Mouse (Mus musculus) heart, embryonic 16.5 days (tissue): ENCODE data around the gene Maml3. TPM values are rescaled to one million over a fixed set of nuclear protein-coding genes. Genes with fewer than 3 reads are reported as not detected.

Experiments used
- ATAC-seq: fragments of 200-750 bp; cut with Nextera tagmentation; replicated peaks from 2 replicates; pipeline ENCODE4 v1.8.0; 2017; ENCODE audit warnings: moderate number of reproducible peaks; ENCODE audit not compliant: insufficient read depth, low FRiP score; ENCODE audit errors: extremely low read depth
- H3K27ac ChIP-seq: fragments of 300-500 bp; sonication (generic); 2 replicates; pipeline ENCODE4 v1.5.1; 2014; ENCODE audit warnings: mild to moderate bottlenecking, low read length, control low read depth, moderate library complexity
- H3K27me3 ChIP-seq: fragments of 300-500 bp; sonication (generic); 2 replicates; pipeline ENCODE4 v1.6.1; 2014; ENCODE audit warnings: low read length, mixed read lengths; ENCODE audit not compliant: control insufficient read depth, insufficient read depth
- H3K36me3 ChIP-seq: fragments of 300-500 bp; sonication (generic); 2 replicates; pipeline ENCODE4 v1.6.1; 2014; ENCODE audit not compliant: control insufficient read depth, insufficient read depth
- H3K4me1 ChIP-seq: fragments of 300-500 bp; sonication (generic); 2 replicates; pipeline ENCODE4 v1.6.1; 2014; ENCODE audit warnings: low read length, mixed read lengths; ENCODE audit not compliant: control insufficient read depth, insufficient read depth
- H3K4me2 ChIP-seq: fragments of 300-500 bp; sonication (generic); 2 replicates; pipeline ENCODE4 v1.6.1; 2014; ENCODE audit warnings: low read depth, mild to moderate bottlenecking, control low read depth, low read length
- H3K4me3 ChIP-seq: fragments of 300-500 bp; sonication (generic); 2 replicates; pipeline ENCODE4 v1.5.1; 2014; ENCODE audit warnings: mild to moderate bottlenecking, control low read depth, low read length
- H3K9ac ChIP-seq: fragments of 300-500 bp; sonication (generic); 2 replicates; pipeline ENCODE4 v1.6.1; 2014; ENCODE audit warnings: low read length, control low read depth
- H3K9me3 ChIP-seq: fragments of 300-500 bp; sonication (generic); replicated peaks from 2 replicates; pipeline ENCODE4 v1.6.1; 2016; ENCODE audit warnings: low read length; ENCODE audit not compliant: control insufficient read depth
- WGBS: fragments of 180-500 bp; shearing (Covaris S2); extraction: QIAGEN DNeasy Blood & Tissue Kit; methylation state at CpG from one replicate; pipeline ENCODE4 v1.1.7; 2014; 5-methylcytosine and 5-hydroxymethylcytosine counted together
- polyA plus RNA-seq: library from polyadenylated mRNA; unstranded; fragments of >200 nt; fragmentation: Nextera tagmentation; extraction: Ambion mirVana; gene quantifications from 2 replicates; pipeline ENCODE4 v1.2.1, GENCODE M21; 2015

Gene Maml3
- polyA plus RNA-seq, 1 experiment from 2014 or later, result 2.6 TPM

- H3K27me3 ChIP-seq, result no peaks in the 10 kb centered on the region
- WGBS, result 86% methylated on average over 2 of the region's 2 CpGs
- no peak overlapping the region for H3K4me3 ChIP-seq
- H3K9me3 ChIP-seq, result no peaks in the 10 kb centered on the region
- H3K4me2 ChIP-seq, result no peak overlapping the region
- no peak for ATAC-seq
- no peak overlapping the region for H3K27ac ChIP-seq
- H3K9ac ChIP-seq, result no peak overlapping the region
- no peaks in the 10 kb centered on the region for H3K36me3 ChIP-seq
- peaks cover 18% of the 10 kb centered on the region for H3K4me1 ChIP-seq
Measured at GRCm38 (mm10) chr3:51776018-51776611, 328.8 kb downstream of the Maml3 start.

GRCm38 (mm10) chr3:51773587-51773986 is 331.3 kb downstream of the Maml3 start:
- Histone ChIP-seq H3K36me3 (no peaks in the 10 kb centered on the region), H3K27ac (no peak overlapping the region), H3K4me1 (peaks cover 9% of the 10 kb centered on the region), H3K9me3 (peaks cover 10% of the 10 kb centered on the region), H3K4me2 (no peak overlapping the region), H3K4me3 (no peak overlapping the region), H3K27me3 (no peaks in the 10 kb centered on the region), H3K9ac (no peak overlapping the region)
- WGBS, result 69% methylated on average over 5 of the region's 5 CpGs
- no peak for ATAC-seq

GRCm38 (mm10) chr3:51771839-51772630 is 332.8 kb downstream of the Maml3 start:
- Histone ChIP-seq H3K4me1 (0 out of 2 replicates have a peak, but pooled peaks cover 2% of the 10 kb centered on the region), H3K9me3 (peaks cover 10% of the 10 kb centered on the region), H3K36me3 (no peaks in the 10 kb centered on the region), H3K4me2 (no peak overlapping the region), H3K4me3 (no peak overlapping the region), H3K9ac (no peak overlapping the region), H3K27ac (no peak overlapping the region), H3K27me3 (no peaks in the 10 kb centered on the region)
- 75% methylated on average over 9 of the region's 9 CpGs for WGBS
- ATAC-seq, result no peak

- no peak for ATAC-seq
- Histone ChIP-seq H3K4me1 (0 out of 2 replicates have a peak, but pooled peaks cover 2% of the 10 kb centered on the region), H3K9ac (no peak overlapping the region), H3K4me2 (no peak overlapping the region), H3K27me3 (no peaks in the 10 kb centered on the region), H3K4me3 (no peak overlapping the region), H3K9me3 (peaks cover 10% of the 10 kb centered on the region), H3K36me3 (no peaks in the 10 kb centered on the region), H3K27ac (no peak overlapping the region)
- WGBS, result 73% methylated on average over 6 of the region's 6 CpGs
Measured at GRCm38 (mm10) chr3:51769196-51769595, 335.7 kb downstream of the Maml3 start.

- no peaks in the 10 kb centered on the region for H3K27me3 ChIP-seq
- WGBS, result 72% methylated on average over 12 of the region's 12 CpGs
- peaks cover 9% of the 10 kb centered on the region; the same call in 1 of the 2 replicates for H3K9me3 ChIP-seq
- H3K27ac ChIP-seq, result no peak overlapping the region
- H3K4me1 ChIP-seq, result no peaks in the 10 kb centered on the region
- H3K4me3 ChIP-seq, result no peak overlapping the region
- ATAC-seq, result no peak
- no peaks in the 10 kb centered on the region for H3K36me3 ChIP-seq
- no peak overlapping the region for H3K4me2 ChIP-seq
- no peak overlapping the region for H3K9ac ChIP-seq
Measured at GRCm38 (mm10) chr3:51765220-51765923, 339.5 kb downstream of the Maml3 start.

- H3K4me2 ChIP-seq, result no peak overlapping the region
- 0 out of 2 replicates have a peak, but pooled peaks cover 2% of the 10 kb centered on the region for H3K9me3 ChIP-seq
- no peaks in the 10 kb centered on the region; the same call in 1 of the 2 replicates for H3K4me1 ChIP-seq
- no peaks in the 10 kb centered on the region for H3K36me3 ChIP-seq
- no peak overlapping the region for H3K27ac ChIP-seq
- ATAC-seq, result no peak
- 74% methylated on average over 3 of the region's 3 CpGs for WGBS
- H3K27me3 ChIP-seq, result no peaks in the 10 kb centered on the region
- no peak overlapping the region for H3K4me3 ChIP-seq
- H3K9ac ChIP-seq, result no peak overlapping the region
Measured at GRCm38 (mm10) chr3:51764175-51764574, 340.7 kb downstream of the Maml3 start.

GRCm38 (mm10) chr3:51762900-51763299 is 342.0 kb downstream of the Maml3 start:
- Histone ChIP-seq H3K9ac (no peak overlapping the region), H3K4me3 (no peak overlapping the region), H3K27me3 (no peaks in the 10 kb centered on the region), H3K27ac (no peak overlapping the region), H3K36me3 (no peaks in the 10 kb centered on the region), H3K4me1 (no peaks in the 10 kb centered on the region; the same call in 1 of the 2 replicates), H3K9me3 (0 out of 2 replicates have a peak, but pooled peaks cover 2% of the 10 kb centered on the region), H3K4me2 (no peak overlapping the region)
- 87% methylated on average over 10 of the region's 10 CpGs for WGBS
- no peak for ATAC-seq

GRCm38 (mm10) chr3:51759534-51759933 is 345.3 kb downstream of the Maml3 start:
- Histone ChIP-seq H3K36me3 (no peaks in the 10 kb centered on the region), H3K9ac (no peak overlapping the region), H3K9me3 (0 out of 2 replicates have a peak, but pooled peaks cover 4% of the 10 kb centered on the region), H3K4me2 (no peak overlapping the region), H3K4me3 (no peak overlapping the region), H3K27ac (no peak overlapping the region), H3K4me1 (peaks cover 12% of the 10 kb centered on the region), H3K27me3 (no peaks in the 10 kb centered on the region)
- 62% methylated on average over 3 of the region's 3 CpGs for WGBS
- no peak for ATAC-seq

GRCm38 (mm10) chr3:51757032-51757431 is 347.8 kb downstream of the Maml3 start:
- ATAC-seq, result no peak
- Histone ChIP-seq H3K4me3 (no peak overlapping the region), H3K9ac (no peak overlapping the region), H3K9me3 (0 out of 2 replicates have a peak, but pooled peaks cover 2% of the 10 kb centered on the region), H3K4me2 (no peak overlapping the region), H3K27ac (no peak overlapping the region), H3K36me3 (no peaks in the 10 kb centered on the region), H3K4me1 (peaks cover 12% of the 10 kb centered on the region), H3K27me3 (no peaks in the 10 kb centered on the region)
- 96% methylated on average over 5 of the region's 5 CpGs for WGBS
